Mouse (Mus musculus) cerebellum, postnatal 36 days (tissue): Measurements from ENCODE around the gene Gm2663.
"Not testable (repeated sequence)": the region's sequence is repeated elsewhere in the genome, so short reads cannot be mapped to it uniquely, and the experiment has no call there.

Source experiments
- DNase-seq, 2 experiments: peaks; one replicate each; pipeline ENCODE4 v3.0.0; 2021 to 2022; ENCODE audit warnings: mixed read lengths in 2 of 2

Gm2663 gene

GRCm38 (mm10) chr6:40999379-40999778, at the start of gene Gm2663:
Gm2663 (minus strand) TSS chr6:40999479.
- not testable (repeated sequence) for DNase-seq

- DNase-seq: no peak
Measured at GRCm38 (mm10) chr6:41048602-41049001, 49.3 kb upstream of the Gm2663 start.

- DNase-seq: no peak
Measured at GRCm38 (mm10) chr6:41047961-41048360, 48.7 kb upstream of the Gm2663 start.

GRCm38 (mm10) chr6:41047202-41047601, 47.9 kb upstream of the Gm2663 start:
- DNase-seq: no peak

GRCm38 (mm10) chr6:41046553-41046952, 47.3 kb upstream of the Gm2663 start:
- no peak for DNase-seq

GRCm38 (mm10) chr6:41044753-41045152, 45.5 kb upstream of the Gm2663 start:
- DNase-seq: no peak

- DNase-seq: no peak
Measured at GRCm38 (mm10) chr6:41044314-41044713, 45.0 kb upstream of the Gm2663 start.

GRCm38 (mm10) chr6:41035409-41035808, 36.1 kb upstream of the Gm2663 start, which contains the start of gene 2210010C04Rik:
2210010C04Rik (minus strand) TSS chr6:41035509.
- no peak for DNase-seq

GRCm38 (mm10) chr6:41032802-41033201, 33.5 kb upstream of the Gm2663 start:
- no peak for DNase-seq

GRCm38 (mm10) chr6:41032231-41032630, 33.0 kb upstream of the Gm2663 start:
- DNase-seq: no peak

- no peak for DNase-seq
Measured at GRCm38 (mm10) chr6:41030821-41031220, 31.5 kb upstream of the Gm2663 start.

GRCm38 (mm10) chr6:41027053-41027452, 27.8 kb upstream of the Gm2663 start:
- DNase-seq: no peak

- no peak for DNase-seq
Measured at GRCm38 (mm10) chr6:41025873-41026650, 26.8 kb upstream of the Gm2663 start.

- DNase-seq: no peak
Measured at GRCm38 (mm10) chr6:41019140-41019539, 19.9 kb upstream of the Gm2663 start.

GRCm38 (mm10) chr6:41018629-41019028, 19.4 kb upstream of the Gm2663 start:
- DNase-seq: no peak

- DNase-seq: no peak
Measured at GRCm38 (mm10) chr6:41015065-41015464, 15.8 kb upstream of the Gm2663 start.

GRCm38 (mm10) chr6:40964454-40964853, 34.8 kb downstream of the Gm2663 start, which contains the start of gene 1810009J06Rik:
1810009J06Rik (plus strand) TSS chr6:40964754.
- not testable (repeated sequence) for DNase-seq

GRCm38 (mm10) chr6:40953716-40954115, 45.6 kb downstream of the Gm2663 start:
- DNase-seq: no peak

- no peak for DNase-seq
Measured at GRCm38 (mm10) chr6:40951770-40952169, 47.5 kb downstream of the Gm2663 start, which contains the start of gene Gm4744. Gm4744 (minus strand) TSS chr6:40951870.
